Mouse (Mus musculus) lung, postnatal 14 days (tissue): ENCODE measurements around the gene Tcaf1.
A peak's percentile ranks its signal among the peaks of the same experiment; 100 is the strongest.

ENCODE experiments used
- DNase-seq: peaks from one replicate; pipeline ENCODE4 v3.0.0; 2021

The Tcaf1 gene

GRCm38 (mm10) chr6:42709291-42710211, at the start of gene Tcaf1:
Gene Tcaf1 (minus strand): TSS chr6:42710088.
- peak; percentile 75 for DNase-seq

GRCm38 (mm10) chr6:42756104-42756503, 46.2 kb upstream of the Tcaf1 start, which contains the start of gene Olfr38:
Gene Olfr38 (plus strand): TSS chr6:42756404.
- DNase-seq: no peak

- no peak for DNase-seq
Measured at GRCm38 (mm10) chr6:42747846-42748245, 38.0 kb upstream of the Tcaf1 start.

DNA sequence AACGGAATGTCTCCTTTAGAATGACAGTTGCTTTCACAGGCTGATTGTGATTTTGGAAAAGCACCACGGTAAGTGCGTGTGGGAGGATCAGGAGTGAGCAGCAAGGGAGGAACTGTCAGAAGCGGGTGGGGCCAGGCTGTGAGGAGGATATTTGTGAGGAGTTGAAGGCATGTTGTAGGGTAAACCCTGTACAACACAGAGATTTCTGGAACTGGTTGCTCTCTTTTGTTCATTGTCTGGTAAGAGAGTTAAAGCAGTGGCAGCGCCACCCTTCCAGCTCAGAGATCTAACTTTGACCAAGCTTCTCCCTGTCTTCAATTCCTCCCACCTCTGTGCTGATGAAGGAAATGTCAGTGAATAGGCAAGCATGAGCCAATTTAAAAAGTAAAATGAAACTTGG, 32.4 kb upstream of the Tcaf1 start:
- DNase-seq: no peak

GRCm38 (mm10) chr6:42739071-42739470, 29.2 kb upstream of the Tcaf1 start, which contains the start of gene Olfr453:
Gene Olfr453 (plus strand): TSS chr6:42739371.
- no peak for DNase-seq

- DNase-seq: no peak
Measured at GRCm38 (mm10) chr6:42717973-42718372, 8.1 kb upstream of the Tcaf1 start.

DNA sequence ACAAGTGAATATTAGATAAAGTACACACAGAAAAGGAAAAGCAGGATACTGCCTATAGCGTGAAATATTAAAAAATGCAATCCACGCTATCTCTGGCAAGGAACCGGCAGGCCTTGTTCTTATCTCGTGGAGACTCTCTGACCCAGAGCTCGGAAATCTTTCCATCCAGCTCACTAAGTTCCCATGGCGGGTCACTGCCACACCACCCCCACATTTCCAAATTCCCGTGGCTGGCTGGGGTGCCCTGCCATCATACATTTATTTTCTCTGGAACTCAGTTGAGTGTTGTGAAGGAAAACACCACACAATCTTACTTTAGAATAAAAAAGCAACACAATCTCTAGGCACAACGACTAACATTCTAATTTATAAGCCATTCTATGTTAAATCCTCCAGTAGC, 4.8 kb upstream of the Tcaf1 start:
- DNase-seq: no peak

GRCm38 (mm10) chr6:42692517-42693190, 17.2 kb downstream of the Tcaf1 start:
- peak; percentile 79 for DNase-seq

DNA sequence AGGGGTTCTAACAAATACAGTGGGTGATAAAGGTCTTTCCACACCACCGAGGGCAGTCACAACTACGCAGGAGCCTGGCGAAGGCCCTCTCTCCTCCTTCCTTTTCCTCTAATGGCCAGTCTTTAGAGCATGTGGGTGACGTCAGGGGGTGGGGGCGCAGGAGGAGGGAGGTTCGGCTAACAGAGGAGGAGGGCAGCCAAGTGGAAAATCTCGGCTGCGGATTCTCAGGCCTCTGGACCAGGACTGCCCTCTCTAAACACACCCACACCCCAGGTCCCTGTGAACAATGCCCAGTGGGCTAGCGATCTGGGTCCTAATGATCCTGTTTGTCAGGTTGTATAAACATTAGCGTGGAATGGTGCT, 17.8 kb downstream of the Tcaf1 start:
- peak; percentile 85 for DNase-seq

DNA sequence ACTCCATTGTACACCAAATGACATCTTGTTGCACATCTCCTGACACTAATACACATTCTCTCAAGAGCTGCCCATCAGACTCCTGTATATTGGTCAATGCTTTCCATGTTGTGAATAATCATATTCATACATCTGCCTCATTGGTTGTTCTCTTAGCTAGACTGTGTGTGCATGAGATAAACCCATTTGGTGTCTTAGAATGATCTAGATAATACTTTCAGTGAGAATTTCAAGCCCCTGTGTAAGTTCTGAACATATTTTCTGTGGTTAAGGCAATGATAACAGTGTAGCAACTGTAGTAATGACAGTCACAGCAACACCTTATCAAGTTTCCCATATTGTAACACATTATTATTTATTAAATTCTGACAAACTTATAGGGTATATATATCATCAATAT, 20.1 kb downstream of the Tcaf1 start:
- DNase-seq: no peak

DNA sequence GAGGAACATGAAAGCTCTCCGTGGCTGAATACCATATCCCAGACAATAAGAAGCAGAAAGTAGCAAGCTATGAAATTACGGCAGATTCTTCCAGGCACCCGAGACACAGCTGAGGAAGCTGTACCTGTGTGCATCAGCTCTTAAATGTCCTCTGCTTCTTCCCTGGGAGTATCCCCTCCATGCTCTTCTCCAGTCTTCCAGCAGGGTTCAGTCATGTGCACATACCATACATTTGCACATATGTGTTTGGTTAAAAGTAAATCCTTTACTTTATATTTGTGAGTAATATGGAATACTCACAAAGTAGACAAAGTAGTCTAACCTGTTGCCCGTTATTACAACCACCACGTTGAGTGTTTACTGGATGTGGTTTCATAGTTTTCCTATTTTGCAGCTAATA, 22.0 kb downstream of the Tcaf1 start:
- DNase-seq: no peak

- no peak for DNase-seq
Measured at GRCm38 (mm10) chr6:42680077-42680476, 29.8 kb downstream of the Tcaf1 start.

- no peak for DNase-seq
Measured at GRCm38 (mm10) chr6:42676011-42676410, 33.9 kb downstream of the Tcaf1 start.

- no peak for DNase-seq
Measured at GRCm38 (mm10) chr6:42671767-42672166, 38.1 kb downstream of the Tcaf1 start.

DNA sequence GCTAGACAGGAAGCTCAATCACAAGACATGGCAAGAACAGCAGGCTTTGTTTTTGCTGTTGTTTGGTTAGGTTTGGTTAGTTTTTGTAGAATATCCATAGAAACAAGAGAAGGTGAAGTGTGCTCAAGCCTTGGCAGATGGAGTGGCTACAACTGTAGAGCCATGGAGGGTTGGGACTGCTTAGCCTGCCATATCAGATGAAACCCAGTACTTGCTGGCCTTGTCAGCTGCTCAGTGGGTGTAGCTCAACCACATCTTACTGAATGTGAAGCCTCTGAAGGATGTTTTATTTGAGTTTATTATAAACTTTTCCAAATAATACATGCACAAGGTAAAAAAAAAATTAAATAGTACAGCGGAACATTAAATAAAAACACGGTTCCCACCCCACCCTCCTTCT, 42.2 kb downstream of the Tcaf1 start:
- DNase-seq: no peak

GRCm38 (mm10) chr6:42661739-42662138, 48.1 kb downstream of the Tcaf1 start:
- DNase-seq: no peak

- DNase-seq: peak; percentile 87
Measured at GRCm38 (mm10) chr6:42644912-42645549, 64.9 kb downstream of the Tcaf1 start, which contains the start of gene Tcaf2. Gene Tcaf2 (minus strand): TSS chr6:42645254.

DNA sequence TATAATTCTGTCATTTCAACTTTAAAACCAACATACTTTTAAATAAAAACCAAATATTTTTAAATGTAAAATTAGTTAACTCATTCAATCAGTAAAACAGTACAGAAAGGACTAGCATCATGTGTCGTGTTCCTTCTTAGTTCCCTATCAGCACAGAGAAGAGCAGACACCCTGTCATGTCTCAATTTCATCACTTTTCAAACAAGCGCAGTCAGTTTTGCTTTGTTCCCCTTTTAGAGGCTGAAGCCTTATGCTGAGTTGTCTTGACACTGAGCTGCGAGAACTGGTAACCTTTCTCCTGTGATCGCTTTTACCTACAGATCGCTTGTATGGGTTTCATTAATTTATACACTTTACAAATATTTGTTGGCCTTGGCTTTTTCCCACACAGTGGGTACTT, 75.5 kb downstream of the Tcaf1 start:
- DNase-seq: no peak

DNA sequence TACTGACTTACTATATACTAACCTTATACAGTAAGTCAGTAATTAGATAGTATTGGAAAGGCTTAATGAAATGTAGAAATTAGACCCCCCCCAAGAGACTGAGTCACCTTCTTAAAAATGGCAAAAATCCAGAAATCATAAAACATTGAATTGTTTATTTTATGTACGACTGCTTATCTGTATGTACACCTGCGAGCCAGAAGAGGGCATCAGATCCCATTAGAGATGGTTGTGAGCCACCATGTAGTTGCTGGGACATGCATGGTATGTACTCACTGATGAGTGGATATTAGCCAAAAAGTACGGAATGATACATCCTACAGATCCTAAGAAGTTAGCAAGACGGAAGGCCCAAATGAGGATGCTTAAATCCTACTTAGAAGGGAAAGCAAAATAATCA, 78.5 kb downstream of the Tcaf1 start:
- no peak for DNase-seq
